Mouse (Mus musculus) limb, embryonic 10.5 days (tissue): ENCODE data around the gene Flt1. TPM values are rescaled to one million over a fixed set of nuclear protein-coding genes. Genes with fewer than 3 reads are reported as not detected.
A peak's percentile ranks its signal among the peaks of the same experiment; 100 is the strongest.

ENCODE experiments used
- DNase-seq: peaks from one replicate; pipeline ENCODE4 v3.0.0-alpha.2; 2017; ENCODE audit warnings: low spot score
- H3K27ac ChIP-seq: fragments of 300-500 bp; sonication (generic); 2 replicates; pipeline ENCODE4 v1.5.1; 2016; ENCODE audit warnings: mild to moderate bottlenecking
- H3K27me3 ChIP-seq: fragments of 300-500 bp; sonication (generic); 2 replicates; pipeline ENCODE4 v1.6.1; 2016; ENCODE audit warnings: low read depth, mild to moderate bottlenecking; ENCODE audit not compliant: poor library complexity, severe bottlenecking
- H3K36me3 ChIP-seq: fragments of 300-500 bp; sonication (generic); 2 replicates; pipeline ENCODE4 v1.6.1; 2016; ENCODE audit warnings: mild to moderate bottlenecking, moderate library complexity
- H3K4me1 ChIP-seq: fragments of 300-500 bp; sonication (generic); 2 replicates; pipeline ENCODE4 v1.6.1; 2016
- H3K4me3 ChIP-seq: fragments of 300-500 bp; sonication (generic); 2 replicates; pipeline ENCODE4 v1.5.1; 2016; ENCODE audit warnings: mild to moderate bottlenecking, moderate library complexity
- H3K9me3 ChIP-seq: fragments of 300-500 bp; sonication (generic); replicated peaks from 2 replicates; pipeline ENCODE4 v1.6.1; 2016; ENCODE audit warnings: mild to moderate bottlenecking
- whole genome bisulfite sequencing: fragments of 180-500 bp; shearing (Covaris S2); methylation state at CpG from one replicate; pipeline ENCODE4 v1.1.7; 2016; 5-methylcytosine and 5-hydroxymethylcytosine counted together
- polyA plus RNA-seq: library from polyadenylated mRNA; unstranded; fragments of >200 nt; fragmentation: Nextera tagmentation; extraction: Ambion mirVana; gene quantifications from 2 replicates; pipeline ENCODE4 v1.2.1, GENCODE M21; 2016

The Flt1 gene
- polyA plus RNA-seq, 1 experiment from 2014 or later = 12.1 TPM

DNA sequence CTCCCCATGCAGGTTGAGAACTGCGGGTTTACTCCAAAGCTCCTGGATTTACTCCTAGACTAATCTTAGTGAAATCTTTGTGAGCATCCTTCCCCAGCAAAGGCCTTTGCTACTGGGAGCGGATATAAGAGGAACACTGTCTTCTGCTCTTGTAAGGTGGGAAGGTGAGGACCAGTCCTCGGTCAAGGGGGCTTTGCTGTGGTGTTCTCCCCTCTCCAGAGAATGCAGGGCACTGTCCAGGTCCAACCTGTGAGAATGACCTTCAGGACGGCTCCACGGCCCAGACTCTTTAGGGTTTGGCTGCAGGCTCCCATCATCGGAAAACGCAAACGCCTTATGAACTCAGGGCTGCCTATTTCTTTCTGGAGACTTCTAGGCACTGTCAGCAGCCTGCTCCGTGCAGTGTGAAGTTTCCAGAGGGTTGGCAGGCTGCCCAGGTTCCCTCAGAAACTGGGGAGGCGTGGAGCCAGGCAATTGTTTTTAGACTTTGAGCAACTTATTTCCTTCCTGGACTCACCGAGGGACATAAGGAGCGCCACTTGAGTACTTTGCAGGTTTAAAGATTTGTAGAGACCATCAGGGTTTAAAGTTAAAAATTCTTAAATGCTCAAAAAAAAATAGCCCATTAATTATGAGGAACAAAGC is 80.7 kb downstream of the Flt1 start:
- no peaks in the 10 kb centered on the region for H3K9me3 ChIP-seq
- H3K27me3 ChIP-seq = no peaks in the 10 kb centered on the region
- H3K4me3 ChIP-seq = no peak overlapping the region
- no peak overlapping the region; the same call in 1 of the 2 replicates for H3K27ac ChIP-seq
- H3K36me3 ChIP-seq = no peaks in the 10 kb centered on the region
- no peaks in the 10 kb centered on the region; the same call in 1 of the 2 replicates for H3K4me1 ChIP-seq
- 87% methylated on average over 12 of the region's 12 CpGs for WGBS
- no peak for DNase-seq

DNA sequence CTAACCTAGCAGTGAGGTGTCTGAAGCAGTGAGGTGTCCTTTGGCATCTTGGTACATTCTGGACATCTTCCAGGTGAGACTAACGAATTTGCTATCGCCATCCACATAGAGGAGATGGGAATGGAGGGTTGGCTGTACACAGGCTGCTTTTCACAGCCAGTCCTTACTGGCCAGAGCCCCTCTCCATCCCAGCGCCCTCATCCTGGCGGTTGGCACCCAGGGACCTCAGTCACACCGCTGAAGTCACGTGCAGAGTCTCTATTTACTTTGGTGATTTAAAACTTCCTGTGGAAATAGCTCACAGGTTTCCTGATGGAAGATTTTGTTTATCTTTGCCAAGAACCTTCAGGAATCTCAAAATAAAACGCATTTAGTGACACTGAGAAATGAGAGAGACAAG is 84.4 kb downstream of the Flt1 start:
- Histone ChIP-seq H3K4me1 (no peaks in the 10 kb centered on the region; the same call in 1 of the 2 replicates), H3K36me3 (no peaks in the 10 kb centered on the region), H3K9me3 (no peaks in the 10 kb centered on the region), H3K4me3 (no peak overlapping the region), H3K27ac (no peak overlapping the region), H3K27me3 (no peaks in the 10 kb centered on the region)
- WGBS = 61% methylated on average over 7 of the region's 7 CpGs
- no peak for DNase-seq

DNA sequence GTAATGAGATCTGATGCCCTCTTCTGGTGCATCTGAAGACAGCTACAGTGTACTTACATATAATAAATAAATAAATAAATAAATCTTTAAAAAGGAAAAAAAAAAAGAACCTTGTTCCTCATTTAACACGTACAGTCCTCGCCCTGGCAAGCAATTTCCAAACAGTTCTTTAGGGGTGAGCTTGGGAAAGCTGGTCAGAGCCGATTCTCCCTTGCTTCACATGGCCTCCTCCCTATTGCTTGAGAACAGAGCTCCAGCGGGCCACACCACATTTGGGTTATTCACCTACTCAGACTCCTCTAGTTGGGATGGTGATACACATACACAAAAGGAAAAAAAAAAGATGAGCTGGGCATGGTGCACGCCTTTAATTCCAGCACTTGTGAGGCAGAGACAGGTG is 85.9 kb downstream of the Flt1 start:
- Histone ChIP-seq H3K36me3 (no peaks in the 10 kb centered on the region), H3K4me1 (no peaks in the 10 kb centered on the region), H3K4me3 (no peak overlapping the region), H3K27ac (no peak overlapping the region), H3K27me3 (no peaks in the 10 kb centered on the region), H3K9me3 (no peaks in the 10 kb centered on the region)
- DNase-seq = no peak
- WGBS = 96% methylated on average over 5 of the region's 5 CpGs

DNA sequence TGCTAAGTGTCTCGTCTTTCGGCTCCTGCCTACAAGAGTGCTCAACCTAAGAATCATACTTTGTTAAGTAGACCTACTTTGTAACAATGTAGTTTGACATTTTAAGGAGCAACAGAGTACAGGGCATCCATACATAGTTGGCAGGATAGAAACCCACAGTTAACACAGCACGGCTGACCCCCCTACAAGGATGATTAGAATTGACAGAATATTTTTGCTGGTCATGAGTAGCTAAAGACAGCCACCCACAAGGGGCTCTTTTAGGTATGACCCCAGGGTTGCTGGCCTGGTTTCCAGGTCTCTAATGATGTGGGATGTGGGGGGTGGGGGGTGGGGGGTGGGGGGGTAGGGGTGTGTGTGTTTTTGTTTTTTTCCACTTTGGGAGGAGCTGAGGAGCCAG is 89.1 kb downstream of the Flt1 start:
- H3K27ac ChIP-seq = no peak overlapping the region
- no peak overlapping the region for H3K4me3 ChIP-seq
- H3K9me3 ChIP-seq = no peaks in the 10 kb centered on the region
- WGBS = 88% methylated on average over 3 of the region's 3 CpGs
- no peak for DNase-seq
- H3K36me3 ChIP-seq = no peaks in the 10 kb centered on the region
- H3K4me1 ChIP-seq = no peaks in the 10 kb centered on the region
- H3K27me3 ChIP-seq = no peaks in the 10 kb centered on the region

DNA sequence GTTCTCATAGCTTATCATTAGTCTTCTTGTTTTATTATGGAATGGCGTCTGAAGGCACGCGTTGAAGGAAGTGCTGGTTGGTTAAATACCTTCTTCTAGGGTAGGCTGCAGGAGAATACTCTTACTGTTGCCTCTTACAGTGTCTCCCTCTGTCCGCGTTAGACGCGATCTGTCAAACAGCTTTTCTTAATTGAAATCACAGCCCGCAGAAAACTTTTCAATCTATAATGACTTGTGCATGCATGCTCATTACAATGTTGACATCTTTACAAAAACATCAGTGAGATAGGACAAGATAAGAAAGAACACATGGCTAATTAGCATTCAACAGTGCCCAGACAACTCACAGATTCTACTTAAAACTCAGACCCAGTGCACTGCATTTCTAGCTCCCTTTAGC is 89.9 kb downstream of the Flt1 start:
- no peaks in the 10 kb centered on the region for H3K27me3 ChIP-seq
- H3K36me3 ChIP-seq = no peaks in the 10 kb centered on the region
- H3K9me3 ChIP-seq = no peaks in the 10 kb centered on the region
- H3K27ac ChIP-seq = no peak overlapping the region
- WGBS = 85% methylated on average over 8 of the region's 8 CpGs
- no peak for DNase-seq
- no peaks in the 10 kb centered on the region for H3K4me1 ChIP-seq
- H3K4me3 ChIP-seq = no peak overlapping the region

DNA sequence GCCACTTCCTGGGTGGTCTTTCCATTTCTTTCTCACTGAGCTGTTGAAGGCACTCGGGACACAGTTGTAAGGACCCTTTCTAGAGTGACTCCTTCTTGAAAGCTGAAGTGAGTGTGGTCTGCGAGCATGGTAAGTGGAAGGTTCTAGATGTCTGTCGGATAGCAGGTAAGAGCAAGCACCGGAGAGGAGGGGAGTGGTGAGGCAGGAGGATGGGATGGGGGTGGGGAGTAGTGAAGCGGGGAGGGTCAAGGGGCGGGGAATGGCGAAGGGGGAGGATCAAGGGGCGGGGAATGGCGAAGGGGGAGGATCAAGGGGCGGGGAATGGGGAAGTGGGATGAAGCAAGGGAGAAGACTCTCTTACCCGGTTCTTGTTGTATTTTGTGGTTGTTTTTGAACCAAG is 91.8 kb downstream of the Flt1 start:
- 28% methylated on average over 11 of the region's 11 CpGs for WGBS
- peak overlapping the region; percentile 29 for H3K4me3 ChIP-seq
- no peak for DNase-seq

DNA sequence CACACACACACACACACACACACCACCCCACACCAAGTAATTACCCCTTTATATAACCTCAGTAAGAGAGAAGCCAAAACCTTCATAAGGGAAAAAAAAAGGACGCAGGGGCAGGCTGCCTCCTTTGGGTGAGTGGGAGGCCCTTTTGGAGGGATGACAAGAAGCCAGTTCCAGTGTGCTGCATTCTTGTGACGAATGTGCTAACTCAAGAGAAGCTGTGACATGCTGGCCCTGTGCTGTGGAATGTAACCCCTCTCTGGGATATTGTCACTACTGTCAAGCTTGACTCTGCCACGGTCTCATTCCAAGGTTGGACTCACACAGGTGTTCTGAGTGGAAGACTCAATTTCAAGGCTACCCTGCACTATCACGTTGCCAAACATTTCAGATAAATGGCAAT is 93.1 kb downstream of the Flt1 start:
- Histone ChIP-seq H3K9me3 (no peaks in the 10 kb centered on the region), H3K36me3 (no peaks in the 10 kb centered on the region), H3K4me3 (no peak overlapping the region), H3K27me3 (no peaks in the 10 kb centered on the region), H3K4me1 (no peaks in the 10 kb centered on the region), H3K27ac (no peak overlapping the region)
- WGBS = 83% methylated on average over 4 of the region's 4 CpGs
- no peak for DNase-seq

More for the DNA sequence above, 91.8 kb downstream of the Flt1 start:
- Histone ChIP-seq H3K9me3 (no peaks in the 10 kb centered on the region), H3K4me1 (no peaks in the 10 kb centered on the region), H3K27me3 (no peaks in the 10 kb centered on the region), H3K36me3 (no peaks in the 10 kb centered on the region), H3K27ac (no peak overlapping the region)

DNA sequence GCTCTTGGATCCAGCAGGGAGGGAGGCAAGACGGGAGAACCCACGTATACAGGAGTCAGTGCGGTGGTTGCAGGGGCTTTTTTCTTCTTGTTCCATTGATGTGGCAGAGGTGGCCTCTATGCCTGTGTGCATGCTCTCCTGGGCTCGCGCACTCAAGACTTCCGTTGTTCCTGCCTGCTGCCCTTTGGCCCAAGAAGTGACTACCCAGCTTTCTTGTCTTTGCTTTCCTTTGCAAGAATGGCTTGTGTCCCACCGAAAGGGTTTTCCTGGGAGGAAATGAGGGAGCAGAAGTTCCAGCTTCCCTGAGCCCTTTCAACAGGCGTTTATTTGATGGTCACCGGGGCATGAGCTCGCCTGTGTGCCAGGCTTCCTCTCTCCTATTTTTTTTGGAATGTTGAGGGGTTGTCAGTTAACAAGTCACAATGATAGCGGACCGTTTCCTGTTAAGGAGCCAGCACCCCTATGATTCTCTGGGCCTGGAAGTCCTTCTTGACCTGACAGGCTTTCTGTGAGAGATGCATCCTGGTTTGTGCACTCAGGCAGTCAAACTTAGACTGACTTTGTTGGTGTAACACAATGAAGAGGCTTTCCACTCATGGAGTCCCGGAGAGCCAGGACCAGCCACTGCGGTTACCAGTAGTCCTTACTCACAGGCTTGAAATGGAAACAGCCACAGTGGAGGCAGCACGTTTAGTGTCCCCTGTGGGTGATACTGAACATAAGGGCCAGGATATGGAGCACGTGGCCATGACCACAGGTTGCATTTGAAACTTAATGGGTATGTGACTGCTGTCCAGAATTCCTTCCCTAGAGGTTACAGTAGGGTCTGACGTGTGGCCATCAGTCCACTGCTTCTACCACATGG is 95.2 kb downstream of the Flt1 start:
- no peak for DNase-seq
- Histone ChIP-seq H3K4me3 (no peak overlapping the region), H3K4me1 (no peaks in the 10 kb centered on the region), H3K36me3 (no peaks in the 10 kb centered on the region), H3K9me3 (no peaks in the 10 kb centered on the region), H3K27ac (no peak overlapping the region), H3K27me3 (no peaks in the 10 kb centered on the region)
- 86% methylated on average over 17 of the region's 17 CpGs for WGBS

DNA sequence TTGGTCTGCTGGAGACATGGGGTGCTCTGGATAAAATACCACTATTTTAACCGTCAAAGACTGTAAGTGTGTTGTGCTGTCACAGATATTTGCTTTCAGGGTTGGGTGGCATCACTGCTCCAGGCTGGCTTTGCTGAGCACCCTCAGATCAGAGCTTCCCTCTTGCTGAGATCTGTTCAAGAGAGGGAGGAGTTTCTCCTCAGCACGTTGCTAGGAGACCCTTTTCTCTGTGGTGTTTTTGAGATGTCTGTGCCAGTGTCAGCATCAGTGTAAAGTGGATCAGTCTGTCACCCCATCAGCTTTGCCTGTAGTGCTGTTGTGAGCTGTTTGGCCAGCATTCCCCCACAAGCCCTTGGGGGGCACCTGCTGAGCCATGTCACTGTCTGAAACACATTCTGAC is 98.9 kb downstream of the Flt1 start:
- Histone ChIP-seq H3K4me3 (no peak overlapping the region), H3K27ac (no peak overlapping the region), H3K4me1 (no peaks in the 10 kb centered on the region), H3K36me3 (no peaks in the 10 kb centered on the region), H3K9me3 (no peaks in the 10 kb centered on the region), H3K27me3 (no peaks in the 10 kb centered on the region)
- no peak for DNase-seq
- 75% methylated on average over 2 of the region's 2 CpGs for WGBS

DNA sequence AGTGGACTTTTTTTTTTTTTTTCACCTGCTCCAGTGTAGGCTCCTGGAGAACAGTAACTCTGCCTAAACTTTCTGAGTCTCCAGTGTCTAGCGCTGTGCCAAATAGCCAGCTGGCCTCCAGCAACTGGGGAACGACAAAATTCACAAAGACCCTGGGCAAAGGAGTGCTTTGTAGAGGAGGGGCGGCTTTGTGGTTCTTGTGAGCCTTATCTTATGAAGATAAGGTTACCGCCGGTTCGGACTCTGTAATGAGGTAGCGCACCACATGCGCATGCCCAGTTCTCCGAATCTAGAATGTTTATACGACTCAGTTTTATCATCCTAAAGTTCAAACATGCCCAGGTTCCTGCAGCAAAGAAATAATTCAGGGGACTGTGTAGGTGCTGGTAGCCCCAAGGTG is 102.1 kb downstream of the Flt1 start:
- WGBS = 90% methylated on average over 10 of the region's 10 CpGs
- H3K27me3 ChIP-seq = no peaks in the 10 kb centered on the region
- no peak overlapping the region for H3K4me3 ChIP-seq
- H3K27ac ChIP-seq = no peak overlapping the region
- H3K4me1 ChIP-seq = peaks cover 7% of the 10 kb centered on the region; the same call in 1 of the 2 replicates
- no peaks in the 10 kb centered on the region for H3K36me3 ChIP-seq
- no peak for DNase-seq
- H3K9me3 ChIP-seq = no peaks in the 10 kb centered on the region

DNA sequence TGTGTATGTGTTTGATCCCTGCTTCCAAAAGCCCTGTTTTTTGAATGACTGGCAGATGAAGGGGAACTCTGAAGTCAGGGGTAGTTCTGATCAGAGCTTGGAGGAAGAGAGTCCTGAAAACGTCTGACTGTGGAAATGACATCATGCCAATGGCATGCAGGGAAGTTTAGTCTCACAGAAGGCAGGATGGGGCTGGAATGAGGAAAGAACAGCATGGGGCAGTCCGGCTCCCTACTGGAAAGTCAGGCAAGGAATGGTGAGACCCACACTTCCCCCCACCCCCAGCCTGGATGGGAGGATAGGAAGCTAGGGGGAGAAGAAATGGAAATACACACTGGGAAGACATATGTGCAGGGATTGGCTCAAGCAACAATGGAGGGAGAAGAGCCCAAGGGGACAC is 105.6 kb downstream of the Flt1 start:
- Histone ChIP-seq H3K4me3 (no peak overlapping the region), H3K27ac (no peak overlapping the region), H3K27me3 (no peaks in the 10 kb centered on the region), H3K4me1 (peaks cover 7% of the 10 kb centered on the region; the same call in 1 of the 2 replicates), H3K9me3 (no peaks in the 10 kb centered on the region), H3K36me3 (no peaks in the 10 kb centered on the region)
- DNase-seq = no peak
- WGBS = 30% methylated on average over 2 of the region's 2 CpGs

DNA sequence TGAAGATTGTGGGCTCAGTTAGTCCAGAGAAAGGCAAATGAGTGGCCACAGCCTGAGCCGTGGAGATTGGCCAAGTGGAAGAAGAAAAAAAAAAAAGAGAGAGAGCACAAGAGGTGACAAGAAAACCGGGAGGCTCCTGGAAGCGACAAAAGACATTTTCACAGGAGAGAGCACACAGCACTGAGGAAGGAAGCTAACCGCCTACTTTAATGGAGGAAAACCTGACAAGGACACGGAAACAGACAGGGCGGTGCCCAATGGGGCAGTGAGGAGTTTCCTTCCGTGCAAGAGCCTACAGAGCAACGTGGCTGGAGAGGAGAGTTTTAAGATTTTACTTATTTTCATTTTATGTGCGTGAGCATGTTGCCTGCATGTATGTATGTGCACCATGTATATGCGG is 107.6 kb downstream of the Flt1 start:
- no peaks in the 10 kb centered on the region for H3K27me3 ChIP-seq
- no peaks in the 10 kb centered on the region for H3K9me3 ChIP-seq
- H3K36me3 ChIP-seq = no peaks in the 10 kb centered on the region
- no peak overlapping the region for H3K27ac ChIP-seq
- no peak for DNase-seq
- 83% methylated on average over 10 of the region's 10 CpGs for WGBS
- peaks cover 7% of the 10 kb centered on the region; the same call in 1 of the 2 replicates for H3K4me1 ChIP-seq
- no peak overlapping the region for H3K4me3 ChIP-seq

DNA sequence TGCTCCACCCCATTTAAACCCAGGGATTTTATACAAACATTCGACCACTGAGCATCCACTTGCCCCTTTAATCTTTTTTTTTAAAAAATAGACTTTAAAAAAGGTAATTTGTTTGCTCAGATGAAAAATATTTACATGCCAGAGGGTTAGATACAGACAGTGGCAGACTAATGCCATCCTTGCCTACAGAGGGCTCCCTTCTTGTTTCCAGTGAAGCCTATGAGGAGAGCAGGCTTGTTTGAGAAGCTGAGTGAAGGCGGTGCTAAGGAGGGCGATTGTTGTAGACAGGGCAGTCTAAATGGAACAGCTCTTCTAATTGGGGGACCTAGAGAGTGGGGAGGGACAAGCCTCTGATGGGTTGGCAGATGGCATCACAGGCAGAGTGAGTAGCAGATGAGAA is 109.4 kb downstream of the Flt1 start:
- peaks cover 7% of the 10 kb centered on the region; the same call in 1 of the 2 replicates for H3K4me1 ChIP-seq
- 65% methylated on average over 3 of the region's 3 CpGs for WGBS
- H3K9me3 ChIP-seq = no peaks in the 10 kb centered on the region
- no peak overlapping the region for H3K4me3 ChIP-seq
- no peak for DNase-seq
- H3K27me3 ChIP-seq = no peaks in the 10 kb centered on the region
- no peaks in the 10 kb centered on the region for H3K36me3 ChIP-seq
- no peak overlapping the region for H3K27ac ChIP-seq
